Mouse (Mus musculus) layer of hippocampus, adult 11-12 months (tissue): ENCODE data around the gene Gimap7.
"Not testable (repeated sequence)": the region's sequence is repeated elsewhere in the genome, so short reads cannot be mapped to it uniquely, and the experiment has no call there.

ENCODE experiments used
- DNase-seq: peaks from one replicate; pipeline ENCODE4 v3.0.0; 2022; ENCODE audit warnings: low spot score

The Gimap7 gene

DNA sequence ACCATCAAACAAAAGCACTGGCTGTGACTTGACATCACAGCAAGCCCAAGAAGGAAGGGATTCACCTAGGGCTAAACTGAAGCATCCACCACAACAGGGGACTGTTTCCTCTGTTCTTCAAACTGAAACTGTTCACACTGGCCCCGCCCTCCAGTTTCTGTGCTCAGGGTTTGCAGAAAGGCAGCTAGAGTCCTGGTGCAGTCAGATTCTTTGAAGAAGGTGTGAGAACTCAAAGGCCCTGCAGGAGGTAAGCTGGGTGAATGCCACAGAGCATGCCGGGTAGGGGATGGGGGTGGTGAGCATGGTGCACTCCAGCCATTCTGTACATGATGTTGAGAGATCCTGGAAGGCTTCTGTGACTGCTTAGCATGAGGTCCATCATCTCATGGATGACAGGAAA, at the start of gene Gimap7, which contains the start of gene Gm28053:
Gene Gimap7 (plus strand): TSS at position 167 of the 400 bp plus-strand sequence.
Gene Gm28053 (plus strand): TSS at position 153 of the 400 bp plus-strand sequence.
- DNase-seq: no peak

GRCm38 (mm10) chr6:48669446-48669969, 48.9 kb upstream of the Gimap7 start:
- DNase-seq: no peak

DNA sequence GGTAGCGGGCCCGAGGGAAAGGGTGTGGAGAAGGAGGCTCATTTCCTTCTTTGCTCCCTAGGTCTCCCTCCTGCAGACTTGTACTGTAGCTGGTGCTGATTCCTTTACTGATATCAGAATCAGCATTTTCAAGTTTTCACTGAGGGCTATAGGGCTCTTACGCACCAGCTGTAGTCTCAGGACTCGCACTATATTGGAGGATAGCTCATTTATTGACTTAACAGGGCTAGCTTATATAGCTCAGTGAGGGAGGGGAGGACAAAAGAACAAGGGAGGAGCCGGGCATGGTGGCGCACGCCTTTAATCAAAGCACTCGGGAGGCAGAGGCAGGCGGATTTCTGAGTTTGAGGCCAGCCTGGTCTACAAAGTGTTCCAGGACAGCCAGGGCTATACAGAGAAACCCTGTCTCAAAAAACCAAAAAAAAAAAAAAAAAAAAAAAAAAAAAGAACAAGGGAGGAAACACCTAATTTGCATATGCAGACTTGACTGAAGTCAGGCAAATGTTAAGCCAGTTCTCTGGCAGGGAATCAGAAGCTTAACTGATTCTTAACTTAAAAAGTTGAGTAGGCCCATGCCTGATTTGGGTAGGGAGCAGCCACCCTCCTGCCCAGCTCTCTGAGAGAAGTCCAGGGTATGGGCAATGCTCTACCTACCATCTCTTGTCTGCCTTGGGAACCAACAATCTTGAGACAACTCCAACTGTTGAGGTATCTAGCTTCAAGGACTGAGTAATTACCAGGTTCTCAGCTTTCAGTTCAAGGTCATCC, 43.9 kb upstream of the Gimap7 start:
- DNase-seq: no peak

DNA sequence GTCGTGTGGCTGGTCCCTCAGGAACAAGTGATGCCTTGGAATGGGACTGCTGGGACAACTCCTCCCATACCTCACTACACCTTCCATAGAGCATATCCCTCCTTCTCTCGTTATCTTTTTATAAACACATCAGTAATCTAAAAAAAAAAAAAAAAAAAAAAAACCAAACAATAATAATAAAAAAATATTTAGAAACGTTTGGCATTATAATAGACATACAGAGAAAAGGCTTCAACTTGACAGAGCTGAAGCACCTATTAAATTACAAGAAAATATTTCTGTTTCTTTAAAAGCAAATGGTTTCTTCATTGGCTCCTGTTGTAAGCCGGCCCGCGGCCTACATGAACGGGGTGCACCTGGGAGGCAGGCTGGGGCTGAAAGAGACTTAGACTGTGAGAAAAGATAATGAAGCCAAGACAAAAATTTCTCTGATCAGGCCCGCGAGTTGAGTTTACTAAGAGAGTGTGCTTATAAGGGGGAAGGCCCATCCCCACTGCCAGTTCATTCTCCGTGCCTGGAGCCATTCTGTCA, 43.0 kb upstream of the Gimap7 start:
- no peak for DNase-seq

DNA sequence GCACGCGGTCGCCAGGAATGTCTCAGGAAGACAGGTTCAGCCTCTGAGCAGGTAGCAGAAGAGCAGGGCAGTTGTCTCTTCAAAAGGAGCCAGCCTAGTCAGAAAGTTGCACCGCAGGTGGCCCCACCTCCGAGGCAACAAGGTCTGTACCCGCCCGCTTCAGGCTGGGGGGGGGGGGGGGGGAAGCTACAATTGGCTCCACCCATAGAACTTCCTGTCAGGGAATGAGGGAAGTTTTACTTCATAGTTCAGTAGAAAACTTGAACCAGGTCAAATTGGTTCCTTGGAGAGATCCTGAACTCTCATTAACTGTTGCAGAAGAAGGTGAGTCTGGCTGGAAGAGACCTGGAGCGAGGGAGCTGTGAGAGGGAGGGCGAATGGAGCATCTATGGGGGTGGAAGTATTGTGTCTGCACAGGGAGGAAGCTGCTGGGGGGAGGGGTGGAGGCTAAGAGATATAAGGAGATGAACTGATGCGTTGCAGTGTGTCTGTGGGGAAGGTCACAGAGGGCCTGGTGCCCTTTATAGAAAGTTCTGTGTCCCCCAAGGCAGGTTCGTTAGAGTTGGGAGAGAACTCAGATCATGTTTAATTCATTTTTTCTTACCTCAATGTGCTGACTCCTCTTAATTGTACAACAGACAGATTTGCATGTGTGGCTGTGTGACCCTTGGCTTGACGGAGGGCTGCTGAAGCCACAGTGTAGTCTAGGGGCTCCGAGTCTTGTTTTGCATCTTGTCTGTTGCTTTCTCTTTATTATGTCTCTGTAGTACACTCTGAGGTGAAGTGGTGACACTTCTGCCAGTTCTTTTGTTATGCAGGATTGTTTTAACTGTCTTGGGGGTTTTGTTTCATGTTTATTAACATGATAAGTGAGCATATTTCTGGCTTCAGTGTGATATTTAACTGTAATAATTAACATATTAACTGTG, 42.2 kb upstream of the Gimap7 start, which contains the start of gene Gimap9:
Gene Gimap9 (plus strand): TSS at position 199 of the 929 bp plus-strand sequence.
- DNase-seq: no peak

GRCm38 (mm10) chr6:48676860-48677415, 41.5 kb upstream of the Gimap7 start:
- DNase-seq: no peak

DNA sequence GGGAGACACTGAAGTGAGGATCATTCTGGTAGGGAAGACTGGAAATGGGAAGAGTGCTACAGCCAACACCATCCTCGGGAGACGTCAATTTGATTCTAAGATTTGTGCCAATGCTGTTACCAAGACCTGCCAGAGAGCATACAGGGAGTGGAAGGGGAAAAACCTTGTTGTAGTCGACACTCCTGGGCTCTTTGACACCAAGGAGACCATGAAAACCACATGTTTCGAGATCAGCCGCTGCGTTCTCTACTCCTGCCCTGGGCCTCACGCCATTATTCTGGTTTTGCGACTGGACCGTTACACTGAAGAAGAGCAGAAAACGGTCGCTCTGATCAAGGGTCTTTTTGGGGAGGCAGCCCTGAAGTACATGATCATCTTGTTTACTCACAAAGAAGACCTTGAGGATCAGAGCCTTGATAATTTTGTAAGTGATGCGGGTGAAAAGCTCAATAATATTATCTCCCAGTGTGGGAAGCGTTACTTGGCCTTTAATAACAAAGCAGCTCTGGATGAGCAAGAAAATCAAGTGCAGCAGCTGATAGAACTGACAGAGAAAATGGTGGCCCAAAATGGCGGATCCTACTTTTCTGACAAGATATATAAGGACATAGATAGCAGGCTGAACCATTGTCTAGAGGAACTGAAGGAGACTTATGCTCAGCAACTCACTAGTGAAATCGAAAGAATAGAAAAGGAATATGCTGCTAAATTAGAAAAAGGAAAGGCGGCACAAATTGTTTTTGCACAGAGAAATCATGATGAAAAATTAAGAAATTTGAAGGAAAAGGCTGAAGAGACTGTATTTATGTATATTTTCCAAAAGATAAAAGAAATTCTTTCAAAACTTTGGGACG, 40.7 kb upstream of the Gimap7 start:
- no peak for DNase-seq

- no peak for DNase-seq
Measured at GRCm38 (mm10) chr6:48678391-48678790, 40.0 kb upstream of the Gimap7 start.

DNA sequence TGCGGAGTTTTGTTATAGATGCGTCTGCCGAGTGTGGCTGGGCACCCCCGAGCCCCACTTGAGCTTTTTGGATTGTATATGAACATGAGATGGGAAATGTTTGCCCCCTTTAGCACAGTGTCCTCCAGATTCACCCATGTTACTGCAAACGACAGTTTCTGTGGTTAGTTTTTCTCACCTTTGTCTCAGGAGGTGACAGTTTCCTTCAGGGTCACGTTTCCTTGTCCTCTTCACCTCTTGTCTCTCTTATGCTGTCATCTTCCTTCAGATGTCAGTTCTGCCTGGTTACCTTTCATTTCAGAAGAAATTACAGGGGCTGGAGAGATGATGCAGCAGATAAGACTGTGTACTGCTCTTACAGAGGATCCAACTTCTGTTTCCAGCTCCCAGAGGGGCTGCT, 38.7 kb upstream of the Gimap7 start:
- no peak for DNase-seq

GRCm38 (mm10) chr6:48680421-48680820, 38.0 kb upstream of the Gimap7 start:
- DNase-seq: no peak

GRCm38 (mm10) chr6:48681472-48682090, 36.8 kb upstream of the Gimap7 start:
- DNase-seq: no peak

GRCm38 (mm10) chr6:48682271-48682670, 36.1 kb upstream of the Gimap7 start:
- DNase-seq: no peak

- not testable (repeated sequence) for DNase-seq
Measured at GRCm38 (mm10) chr6:48683263-48683821, 35.1 kb upstream of the Gimap7 start.

GRCm38 (mm10) chr6:48684319-48684718, 34.1 kb upstream of the Gimap7 start, which contains the start of gene Gimap4:
Gimap4 (plus strand) TSS chr6:48684549.
- no peak for DNase-seq

DNA sequence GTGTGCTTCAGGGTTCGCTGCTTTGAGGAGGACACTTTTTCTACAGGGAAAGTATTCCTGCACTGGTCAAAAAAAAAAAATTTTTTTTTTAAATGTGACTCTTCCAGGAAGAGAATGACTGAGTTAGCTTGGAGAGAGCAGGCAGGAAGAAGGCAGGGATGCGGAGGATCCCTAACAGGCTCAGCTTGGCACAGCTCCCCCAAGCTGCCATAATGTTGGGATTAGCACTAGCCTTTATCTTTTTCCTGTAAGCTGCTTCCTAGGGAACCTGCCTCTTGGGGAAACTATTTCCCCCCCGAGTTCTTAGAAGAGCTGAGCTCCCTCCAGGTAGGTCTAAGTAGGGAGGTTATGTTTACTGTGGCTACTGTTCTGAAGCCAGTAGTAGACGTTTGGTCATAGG, 33.6 kb upstream of the Gimap7 start:
- DNase-seq: no peak

GRCm38 (mm10) chr6:48685251-48685650, 33.2 kb upstream of the Gimap7 start:
- DNase-seq: no peak

- DNase-seq: no peak
Measured at GRCm38 (mm10) chr6:48685694-48686665, 32.4 kb upstream of the Gimap7 start.

- DNase-seq: no peak
Measured at GRCm38 (mm10) chr6:48687077-48687476, 31.3 kb upstream of the Gimap7 start.

- DNase-seq: no peak
Measured at GRCm38 (mm10) chr6:48689320-48689719, 29.1 kb upstream of the Gimap7 start.
